Mouse (Mus musculus): ENCODE results near the gene Gm10840.
A peak's percentile ranks its signal among the peaks of the same experiment; 100 is the strongest.

GRCm38 (mm10) chr11:106192657-106193370 lies 32.2 kb downstream of the Gm10840 start:
- 0 out of 2 replicates have a peak, but pooled peaks have one; percentile 6 for TF ChIP-seq CTCF (IDR thresholded peaks at IDR 0.05; ENCODE audit: extremely low read depth, insufficient read length, insufficient replicate concordance, low read depth, low read length)
- no peak for TF ChIP-seq POLR2A (IDR thresholded peaks at IDR 0.05; ENCODE audit: low read depth, low read length)

All from small intestine, adult 2 months (tissue).